Mouse (Mus musculus) spleen, adult 18-20 months (tissue): ENCODE results near the gene Rasl11a.

ENCODE experiments used
- DNase-seq, 2 experiments: peaks; one replicate each; pipeline ENCODE4 v3.0.0; 2022; ENCODE audit warnings: mixed read lengths in 2 of 2

The Rasl11a gene

DNA sequence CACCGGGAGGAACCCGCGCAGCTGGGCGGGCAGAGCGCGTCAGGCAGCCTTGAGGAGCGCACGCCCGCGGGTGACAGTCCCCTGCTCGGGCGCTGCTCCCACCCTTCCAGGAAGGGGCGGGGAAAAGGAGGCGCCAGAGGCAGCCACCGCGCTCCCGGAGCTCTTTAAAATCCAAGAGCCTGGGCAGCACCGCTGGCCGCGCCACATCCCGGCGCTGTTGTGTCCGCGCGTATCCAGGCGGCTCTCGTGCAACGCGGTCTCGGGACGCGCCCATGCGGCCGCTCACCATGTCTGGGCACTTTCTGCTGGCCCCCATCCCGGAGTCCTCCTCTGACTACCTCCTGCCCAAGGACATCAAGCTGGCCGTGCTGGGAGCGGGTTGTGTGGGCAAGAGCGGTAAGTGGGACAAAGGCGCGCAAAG lies at the start of gene Rasl11a:
Gene Rasl11a (plus strand): TSS at position 127 of the 421 bp plus-strand sequence.
- peak; percentile 41 to 42 for DNase-seq

DNA sequence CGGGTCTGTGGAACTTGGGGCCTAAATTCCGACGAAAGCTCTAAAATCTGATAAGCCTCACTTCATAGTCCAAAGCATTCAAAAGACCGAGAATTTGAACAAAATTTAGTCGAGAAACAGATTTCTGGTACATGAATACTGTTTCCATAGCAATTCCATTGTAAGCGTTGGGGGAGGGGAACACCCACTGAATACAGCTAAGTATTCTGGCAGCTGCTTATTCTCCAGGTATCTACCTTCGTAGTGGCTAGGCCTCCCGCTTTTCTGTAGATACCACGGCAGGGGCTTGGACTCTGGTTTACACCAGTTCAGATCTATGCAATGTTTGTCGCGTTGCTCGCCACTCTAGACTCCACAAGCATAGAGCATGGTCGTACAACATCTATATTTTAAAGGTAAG lies 49.1 kb upstream of the Rasl11a start:
- no peak for DNase-seq

DNA sequence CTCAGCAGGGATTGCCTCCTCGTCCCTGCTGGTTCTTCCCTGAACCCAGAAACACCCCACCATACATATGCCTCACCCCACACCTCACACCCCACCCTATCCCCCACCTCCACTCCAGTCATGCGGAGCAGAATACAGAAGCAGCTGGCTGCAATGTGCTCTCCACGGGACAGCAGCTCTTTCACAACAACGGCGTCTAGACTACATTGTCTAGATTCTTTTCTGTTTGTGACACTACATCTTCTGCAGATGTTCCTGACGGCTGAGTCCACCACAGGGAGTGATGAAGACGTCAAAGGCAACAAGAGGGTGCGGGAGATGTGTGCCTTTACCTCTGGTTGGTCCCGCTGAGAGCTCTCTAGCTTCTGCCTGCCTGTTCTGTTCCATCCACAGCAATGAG lies 46.8 kb upstream of the Rasl11a start:
- no peak for DNase-seq

DNA sequence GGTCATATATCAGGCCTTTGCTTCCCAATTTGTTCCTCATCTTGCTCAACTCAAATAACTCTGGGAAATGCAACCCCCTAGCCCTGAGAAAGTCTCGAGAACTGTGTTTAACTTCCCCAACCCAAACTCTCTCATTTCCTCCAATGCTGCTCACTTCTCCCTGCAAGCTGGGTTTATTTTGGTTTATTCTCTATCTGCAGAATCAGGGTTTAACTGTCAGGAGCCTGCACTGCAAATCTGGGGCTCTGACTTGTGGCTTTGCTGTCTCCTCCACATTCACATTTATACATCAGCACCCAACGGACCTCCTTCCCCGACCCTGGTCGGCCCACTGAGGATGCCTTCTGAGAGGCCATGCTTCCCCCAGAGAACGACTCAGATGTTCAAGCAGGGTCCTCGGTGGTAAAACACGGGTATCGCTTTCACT lies 38.9 kb upstream of the Rasl11a start:
- DNase-seq, result no peak

DNA sequence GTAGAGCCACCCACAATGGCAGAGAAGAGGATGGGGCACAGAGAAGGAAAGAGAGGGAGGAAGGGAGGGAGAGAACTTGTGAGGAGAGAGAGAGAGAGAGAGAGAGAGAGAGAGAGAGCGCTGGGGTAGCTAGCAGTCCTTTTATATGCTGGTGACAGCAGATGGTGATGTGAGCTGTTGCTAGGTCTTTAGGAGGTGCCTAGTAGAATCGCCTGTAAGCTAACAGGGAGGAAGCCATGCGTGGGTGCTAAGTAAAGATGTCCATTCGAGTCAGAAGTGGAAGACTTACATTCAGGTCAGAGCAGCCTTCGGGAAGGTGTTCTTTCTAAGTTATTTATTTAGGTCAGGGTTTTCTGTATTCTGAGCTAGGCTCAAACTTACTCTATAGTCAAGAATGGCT lies 34.9 kb upstream of the Rasl11a start:
- DNase-seq, result no peak

DNA sequence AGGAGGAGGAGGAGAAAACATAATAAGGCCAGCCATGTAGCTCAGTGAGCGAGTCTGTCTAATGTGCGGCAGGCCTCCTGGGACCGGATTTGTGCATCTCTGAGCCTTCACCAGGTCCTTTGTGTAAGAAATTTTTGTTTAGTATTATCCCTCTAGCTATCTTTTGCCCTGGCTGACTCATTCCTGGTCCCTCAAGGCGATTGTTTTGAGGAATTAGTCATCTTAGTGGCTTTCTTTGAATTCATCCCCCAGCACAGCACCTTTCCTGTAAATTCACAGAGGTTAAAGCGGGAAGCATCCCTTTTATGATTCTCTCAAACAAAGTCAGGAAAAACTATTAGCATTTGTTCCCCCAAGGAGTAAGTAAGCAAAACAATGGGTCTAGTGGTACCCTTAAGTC lies 32.0 kb upstream of the Rasl11a start:
- DNase-seq, result no peak

DNA sequence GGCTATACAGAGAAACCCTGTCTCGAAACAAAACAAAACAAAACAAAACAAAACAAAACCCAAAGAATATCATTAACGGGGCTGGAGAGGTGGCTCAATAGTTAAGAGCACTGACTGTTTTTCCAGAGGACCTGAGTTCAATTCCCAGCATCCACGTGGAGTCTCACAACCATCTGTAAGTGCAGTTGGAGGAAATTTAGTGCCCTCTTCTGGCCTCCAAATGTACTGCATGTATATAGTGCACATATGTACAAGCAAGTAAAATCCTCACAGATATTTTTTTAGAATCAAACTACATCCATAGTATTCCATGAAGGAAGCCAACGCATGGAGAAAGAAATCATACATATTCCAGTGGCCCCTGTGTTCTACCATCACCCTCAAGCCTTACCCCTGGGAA lies 31.4 kb upstream of the Rasl11a start:
- DNase-seq, result no peak

DNA sequence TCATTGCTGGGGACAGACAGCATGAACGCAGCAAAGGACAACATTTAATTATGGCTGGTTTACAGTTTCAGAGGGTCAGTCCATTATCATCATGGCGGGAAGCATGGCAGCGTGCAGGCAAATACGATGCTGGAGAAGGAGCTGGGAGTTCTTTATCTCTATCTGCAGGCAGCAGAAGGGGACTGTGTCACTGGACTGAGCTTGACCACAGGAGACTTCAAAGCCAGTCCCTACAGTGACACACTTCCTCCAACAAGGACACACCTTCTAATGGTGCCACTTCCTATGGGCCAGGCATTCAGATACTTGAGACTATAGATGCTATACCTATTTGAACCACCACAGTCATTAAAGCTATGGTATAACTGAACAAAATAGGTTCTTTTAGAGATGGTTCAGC lies 29.5 kb upstream of the Rasl11a start:
- no peak for DNase-seq

DNA sequence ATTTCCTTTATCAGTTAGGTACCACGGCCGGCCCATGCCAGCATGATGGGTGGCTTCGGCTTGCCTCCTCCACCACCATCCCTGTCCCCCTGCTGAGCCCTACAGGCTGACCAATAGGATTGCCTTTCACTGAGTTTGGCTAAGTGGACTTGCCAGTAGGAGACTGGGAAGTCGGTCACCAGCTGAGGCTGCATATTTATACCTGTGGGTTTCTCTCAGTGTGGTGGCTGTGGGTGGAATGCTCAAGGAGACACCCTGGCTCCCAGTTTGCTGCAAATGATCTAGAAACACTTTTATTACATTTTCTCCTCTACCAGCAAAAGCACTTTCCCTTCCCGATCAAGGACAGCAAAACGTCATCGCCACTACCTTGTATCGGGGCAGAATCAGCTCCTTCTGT lies 27.3 kb upstream of the Rasl11a start:
- no peak for DNase-seq

DNA sequence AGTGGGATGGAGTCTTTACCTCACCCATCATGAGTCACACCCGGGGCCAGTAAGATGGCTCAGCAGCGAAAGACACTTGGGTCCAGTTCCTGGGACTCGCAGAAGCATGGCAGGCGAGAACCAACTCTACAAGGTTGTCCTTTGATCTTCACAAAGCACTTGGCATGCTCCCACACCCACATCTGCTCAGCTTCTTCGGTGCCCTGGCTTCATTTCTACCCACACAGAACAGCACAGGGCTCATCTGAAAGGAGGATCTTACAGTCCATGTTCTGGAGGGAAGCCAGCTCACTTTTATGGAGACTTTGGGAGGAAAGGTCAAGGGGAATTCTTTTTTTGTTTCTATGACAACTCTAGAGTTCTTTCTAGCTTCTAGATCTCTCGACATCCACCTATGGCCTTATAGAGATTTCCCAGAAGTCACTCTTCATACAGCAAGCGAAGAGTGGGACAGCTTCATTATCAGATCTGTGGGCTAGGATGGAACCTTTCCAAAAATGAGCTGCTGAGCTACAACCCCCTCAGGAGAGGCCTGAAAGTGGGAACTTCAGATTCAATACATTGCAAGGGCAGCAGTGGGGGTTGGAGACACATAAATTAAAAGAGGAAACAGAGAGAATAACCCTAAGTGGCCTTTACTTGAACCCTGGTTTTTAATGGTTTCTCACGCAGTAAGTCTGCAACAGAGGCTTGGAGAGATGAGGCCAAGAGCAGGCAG lies 25.8 kb upstream of the Rasl11a start:
- DNase-seq, result no peak

DNA sequence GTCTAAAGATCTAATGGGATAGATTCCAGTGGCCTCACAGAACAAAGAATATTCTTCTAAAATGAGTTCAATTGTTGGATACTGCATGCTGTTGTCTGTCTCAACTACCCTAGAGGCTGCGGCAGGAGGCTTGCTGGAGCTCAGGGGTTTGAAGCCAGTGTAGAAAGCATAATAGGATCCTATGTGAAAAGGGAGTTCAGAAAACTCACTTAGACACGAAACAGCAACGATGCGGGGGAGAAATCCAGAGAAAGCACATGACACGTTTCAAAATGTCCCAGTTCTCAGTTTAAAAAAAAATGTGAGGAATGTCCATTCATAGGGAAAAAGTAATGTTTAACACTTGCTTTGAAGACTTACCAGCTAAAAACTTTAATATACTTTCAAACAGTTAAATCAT lies 21.9 kb upstream of the Rasl11a start:
- DNase-seq, result no peak

DNA sequence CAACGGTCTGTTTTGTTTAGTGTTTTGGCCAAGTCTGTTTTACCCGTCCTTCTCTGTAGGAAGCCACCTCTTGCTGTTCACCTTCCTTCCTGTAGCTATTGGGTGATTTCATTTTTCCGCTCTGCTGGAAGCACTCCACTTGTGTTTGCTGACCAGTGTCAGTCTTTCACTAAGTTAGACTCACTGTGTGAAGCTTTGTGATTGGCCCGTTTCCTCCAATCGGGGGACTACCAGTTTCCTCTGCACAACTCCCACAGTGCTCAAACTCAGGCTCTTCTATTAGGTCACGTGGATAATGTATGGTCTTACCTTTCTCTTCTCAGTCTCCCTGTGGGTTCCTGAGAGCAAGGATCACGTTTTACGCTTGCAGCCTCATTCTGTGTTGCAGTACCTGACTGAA lies 15.3 kb upstream of the Rasl11a start:
- peak; percentile 33 to 37 for DNase-seq

DNA sequence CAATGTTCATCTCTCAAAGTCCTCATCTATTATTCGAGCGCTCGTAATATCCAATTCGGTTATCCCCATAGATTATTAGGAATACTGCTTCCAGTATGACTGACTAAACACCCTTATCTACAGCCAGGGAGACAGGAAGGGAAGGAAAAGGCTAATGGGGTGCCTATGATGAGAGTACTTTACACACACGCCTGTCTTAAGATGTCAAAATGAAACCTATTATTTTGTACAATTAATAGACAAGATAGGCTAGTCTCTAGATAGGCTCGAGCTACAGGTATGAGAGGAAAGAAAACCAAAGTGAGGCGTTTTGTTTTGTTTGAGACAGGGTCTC lies 12.5 kb upstream of the Rasl11a start:
- DNase-seq, result no peak

DNA sequence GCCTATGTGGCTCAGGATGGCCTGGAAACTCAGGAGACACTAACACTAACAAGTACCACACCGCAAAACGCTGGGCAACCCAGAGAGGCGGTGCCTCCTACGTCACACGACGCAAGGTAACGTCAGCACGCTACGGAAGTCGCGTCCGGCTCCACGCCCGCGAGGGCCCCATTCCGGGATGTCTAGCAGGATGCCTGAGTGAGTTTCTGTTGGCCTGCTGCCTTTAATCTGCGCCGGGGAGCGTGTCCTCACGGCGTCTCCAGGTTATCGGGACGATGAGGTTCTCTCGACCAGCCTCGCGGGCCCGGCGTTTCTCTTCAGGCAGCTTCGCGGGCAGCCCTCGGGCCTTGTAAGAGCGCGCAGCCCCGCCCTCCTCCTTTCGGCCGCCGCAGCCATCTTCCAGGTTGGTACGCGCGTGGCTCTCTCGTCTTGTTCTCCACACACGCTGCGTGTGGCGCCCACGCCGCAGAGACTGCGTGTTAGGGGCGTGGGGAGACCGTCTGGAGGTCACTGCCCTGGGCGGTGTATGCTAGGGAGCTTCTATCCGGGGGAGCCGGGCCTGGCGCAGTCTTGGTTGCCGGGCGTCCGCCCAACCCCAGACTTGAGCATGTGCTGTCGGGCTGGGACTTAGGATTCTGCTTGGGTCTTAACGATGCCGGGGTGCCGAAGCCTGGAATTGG lies 12.0 kb upstream of the Rasl11a start, which contains the start of gene Rpl21:
Gene Rpl21 (plus strand): TSS at position 122 of the 680 bp plus-strand sequence.
- DNase-seq, result peak; percentile 88 to 93

DNA sequence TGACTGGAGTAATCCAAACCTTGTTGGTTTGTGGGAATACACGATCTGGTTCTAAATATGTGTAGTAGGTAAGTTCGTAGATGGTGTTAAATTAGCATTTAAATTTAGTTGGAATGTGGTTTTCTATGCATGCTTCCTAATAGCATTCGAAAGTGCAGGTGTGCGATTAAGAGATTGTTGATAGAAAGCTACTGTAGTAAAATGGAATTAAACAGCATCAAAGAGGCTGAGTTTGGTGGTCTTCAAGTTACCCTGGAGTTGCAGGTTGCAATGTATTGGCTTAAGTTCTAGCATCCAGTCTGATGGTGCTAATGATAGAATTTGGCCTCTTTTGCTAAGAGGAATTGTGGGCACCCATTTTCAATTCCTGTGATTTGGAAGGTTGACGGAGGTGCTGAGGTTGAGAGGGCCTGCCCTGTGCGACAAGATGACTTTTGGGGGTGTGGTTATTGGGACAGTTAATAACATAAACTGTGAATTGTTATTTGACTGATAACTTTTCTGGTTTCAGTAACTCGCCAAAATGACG lies 11.1 kb upstream of the Rasl11a start:
- no peak for DNase-seq

DNA sequence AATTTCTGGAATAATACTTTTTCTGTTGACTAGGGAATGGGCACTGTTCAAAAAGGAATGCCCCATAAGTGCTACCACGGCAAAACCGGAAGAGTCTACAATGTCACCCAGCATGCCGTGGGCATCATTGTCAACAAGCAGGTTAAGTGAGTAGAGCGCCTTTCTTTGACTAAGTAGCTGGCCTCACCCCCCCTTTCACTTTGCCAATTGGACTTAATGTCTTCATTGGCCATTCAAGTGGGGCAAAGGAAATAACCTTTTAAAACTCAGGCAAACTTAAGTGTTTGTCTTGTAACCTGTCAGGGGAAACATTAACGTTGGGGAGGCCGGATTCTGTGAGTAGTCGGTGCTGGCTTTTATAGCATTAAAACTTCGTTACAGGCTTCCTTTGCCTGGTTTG lies 9.9 kb upstream of the Rasl11a start:
- no peak for DNase-seq

DNA sequence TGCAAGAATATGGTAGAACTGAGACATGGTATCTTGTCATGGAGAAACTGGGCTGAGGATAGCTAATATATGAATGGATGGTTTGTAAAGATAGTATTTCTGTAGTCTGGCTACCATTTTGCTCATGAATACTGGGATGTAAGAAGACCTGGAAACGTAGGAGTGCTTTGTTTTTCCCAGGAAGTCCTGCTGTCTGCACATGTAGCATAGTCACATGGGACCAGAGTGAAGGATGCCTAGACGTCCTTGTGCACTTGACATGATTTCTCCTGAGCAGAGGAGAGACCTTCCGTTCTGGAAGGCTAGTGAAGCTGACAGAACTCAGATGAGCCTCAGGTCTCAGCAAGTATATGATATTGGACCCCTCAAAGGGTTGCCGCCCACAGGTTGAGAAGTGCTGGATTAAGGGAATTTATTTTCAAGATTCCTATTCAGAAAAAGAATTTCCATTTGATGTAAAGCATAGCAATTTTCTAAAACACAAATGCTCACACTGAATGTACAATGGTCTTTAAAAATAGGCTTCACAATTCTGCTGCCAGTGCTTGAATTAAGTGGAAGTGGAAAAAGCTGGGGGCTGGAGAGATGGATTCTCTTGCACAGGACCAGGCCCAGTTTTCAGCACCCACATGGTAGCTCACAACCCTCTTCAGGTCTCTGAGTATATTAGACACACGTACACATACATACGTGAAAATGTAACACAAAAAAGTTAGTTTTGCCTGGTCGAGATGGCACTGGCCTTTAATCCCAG lies 6.7 kb upstream of the Rasl11a start:
- DNase-seq, result no peak

DNA sequence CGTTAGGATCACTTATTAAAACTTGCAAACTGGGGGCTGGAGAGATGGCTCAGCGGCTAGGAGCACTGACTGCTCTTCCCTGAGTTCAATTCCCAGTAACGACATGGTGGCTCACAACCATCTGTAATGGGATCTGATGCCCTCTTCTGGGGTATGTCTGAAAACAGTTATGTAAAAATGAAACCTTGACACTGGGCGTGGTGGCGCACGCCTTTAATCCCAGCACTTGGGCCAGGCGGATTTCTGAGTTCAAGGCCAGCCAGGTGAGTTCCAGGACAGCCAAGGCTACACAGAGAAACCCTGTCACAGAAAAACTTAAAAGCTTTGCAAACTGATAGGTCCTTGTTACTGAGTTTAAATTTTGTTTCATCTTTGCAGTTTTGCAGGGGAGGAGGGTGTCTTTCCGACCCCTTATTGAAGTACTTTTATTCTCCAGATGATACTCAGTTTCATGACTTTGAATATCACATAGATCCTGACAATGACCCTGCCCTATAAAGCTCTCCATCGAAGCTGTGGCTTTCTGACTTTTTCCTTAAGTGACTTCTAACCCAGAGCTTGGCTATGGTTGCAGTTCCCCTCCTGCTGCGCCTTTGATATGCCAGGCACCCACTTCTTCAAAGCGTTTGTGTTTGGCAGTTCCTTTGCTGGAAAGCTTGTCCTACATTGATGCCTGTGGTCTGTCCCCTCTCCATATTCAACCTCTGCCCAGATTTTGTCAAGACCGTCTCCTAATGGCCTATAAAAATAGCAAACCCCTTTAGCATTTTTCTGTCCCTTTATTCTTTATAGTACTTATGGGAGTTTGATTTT lies 5.8 kb upstream of the Rasl11a start:
- DNase-seq, result no peak

DNA sequence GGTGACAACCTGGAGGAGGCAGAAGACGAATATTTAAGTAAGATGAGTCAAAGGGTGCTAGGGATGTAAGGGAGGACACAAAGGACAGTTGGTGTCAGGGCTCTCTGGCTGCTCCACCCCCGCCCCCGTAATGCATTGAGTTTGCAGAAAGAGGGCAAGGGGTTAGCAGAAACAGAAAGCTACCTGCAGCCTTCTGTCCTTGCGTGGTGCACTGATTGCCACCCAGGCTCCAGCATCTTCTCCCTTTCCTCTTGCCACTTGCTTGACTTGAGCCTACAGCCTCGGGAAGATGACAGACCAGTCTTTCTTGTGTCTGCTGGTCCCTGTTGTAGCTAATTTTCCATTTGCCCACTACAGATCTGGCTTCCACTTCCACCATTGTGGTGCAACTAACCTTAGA lies 5.1 kb upstream of the Rasl11a start:
- DNase-seq, result no peak

DNA sequence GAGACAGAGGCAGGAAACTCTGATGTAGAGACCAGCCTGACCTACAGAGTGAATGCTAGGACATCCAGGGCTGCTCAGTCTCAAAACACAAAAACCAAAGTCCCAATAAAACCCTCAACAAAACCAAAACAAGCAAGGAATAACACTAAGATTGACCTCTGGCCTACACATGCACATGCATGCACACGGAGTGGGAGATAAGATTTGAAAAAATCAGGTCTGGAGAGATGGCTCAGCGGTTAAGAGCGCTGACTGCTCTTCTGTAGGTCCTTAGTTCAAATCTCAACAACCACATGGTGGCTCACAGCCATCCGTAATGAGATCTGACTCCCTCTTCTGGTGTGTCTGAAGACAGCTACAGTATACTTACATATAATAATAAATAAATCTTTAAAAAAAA lies 4.4 kb upstream of the Rasl11a start:
- no peak for DNase-seq

DNA sequence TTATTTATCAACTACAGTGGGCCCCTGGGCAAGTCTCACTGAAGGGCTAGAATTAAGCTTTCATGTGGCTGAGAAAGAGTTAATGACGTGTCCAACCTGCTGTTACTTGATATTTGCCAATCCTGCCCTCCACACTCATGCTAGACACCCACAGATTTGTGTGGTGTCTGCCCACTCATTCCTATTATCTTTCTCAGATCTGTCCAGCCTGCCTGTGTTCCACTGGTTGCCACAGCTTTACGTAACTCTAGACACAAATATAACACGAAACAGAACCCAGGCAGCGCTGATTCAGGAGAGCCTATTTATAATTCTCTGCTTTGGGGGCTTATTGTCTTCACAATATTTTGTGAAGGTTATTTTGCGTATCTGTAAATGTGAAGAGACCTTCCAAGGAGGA lies 3.6 kb upstream of the Rasl11a start:
- no peak for DNase-seq

DNA sequence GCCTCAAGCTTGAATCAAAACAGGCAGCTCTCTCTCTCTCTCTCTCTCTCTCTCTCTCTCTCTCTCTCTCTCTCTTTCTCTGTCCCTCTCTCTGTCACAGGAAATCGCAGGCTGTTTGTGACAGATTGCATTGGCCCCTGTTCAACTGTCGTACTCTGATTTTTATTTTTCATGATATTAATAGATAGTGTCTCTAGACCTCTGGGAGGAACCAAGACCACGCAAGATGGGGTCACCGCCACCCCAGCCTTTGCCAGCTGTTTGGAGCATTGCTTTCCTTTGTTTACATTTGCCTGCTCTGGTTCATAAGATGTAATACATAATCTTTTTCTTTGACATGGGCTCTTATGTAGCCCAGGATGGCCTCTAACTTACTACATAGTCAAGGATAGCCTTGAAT lies 2.9 kb upstream of the Rasl11a start:
- DNase-seq, result no peak
